Mouse (Mus musculus) frontal cortex, adult (tissue): ENCODE measurements around the gene Amz2.

Experiments
- ATAC-seq: cut with Nextera tagmentation; 2 replicates; pipeline ENCODE4 v1.9.2; 2017; ENCODE audit warnings: mild to moderate bottlenecking, moderate library complexity, mixed read lengths; ENCODE audit not compliant: low TSS enrichment

The Amz2 gene

DNA sequence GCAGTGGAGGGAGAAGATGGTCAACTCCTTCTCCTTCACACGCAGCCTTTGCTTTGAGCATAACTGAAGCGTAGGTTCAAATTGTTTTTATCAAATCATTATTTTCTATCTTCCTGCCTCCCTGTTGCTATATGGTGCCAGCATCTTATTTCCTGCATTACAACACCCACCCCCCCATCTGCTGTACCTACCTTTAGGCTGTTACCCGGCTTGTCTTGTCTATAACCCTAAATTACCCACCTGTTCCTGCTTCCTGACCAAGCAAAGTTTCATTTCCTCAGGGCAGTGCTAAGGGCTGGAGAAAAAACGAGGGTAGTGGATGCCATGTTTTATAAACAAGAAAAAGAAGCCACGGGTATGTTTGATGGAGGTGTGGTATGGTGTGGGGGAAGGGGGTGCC lies 4.5 kb upstream of the Amz2 start:
- ATAC-seq: no peak

DNA sequence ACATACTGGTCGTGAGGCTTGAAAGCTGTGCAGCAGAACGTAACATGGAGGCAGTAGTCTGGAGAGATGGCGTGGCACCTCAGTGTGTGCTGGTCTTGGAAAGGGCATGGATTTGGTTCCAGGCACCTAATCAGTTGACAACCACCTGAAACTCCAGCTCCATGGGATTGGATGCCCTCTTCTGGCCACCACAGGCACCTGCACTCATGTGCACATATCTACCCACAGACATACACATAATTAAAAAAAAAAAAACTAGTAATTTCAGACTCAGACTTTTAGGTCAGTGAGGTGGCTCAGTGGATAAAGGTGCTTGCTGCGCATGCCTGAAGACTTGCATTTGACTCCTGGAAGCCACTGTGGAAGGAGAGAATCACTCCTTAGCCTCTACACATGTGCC lies 3.5 kb upstream of the Amz2 start:
- ATAC-seq: no peak

DNA sequence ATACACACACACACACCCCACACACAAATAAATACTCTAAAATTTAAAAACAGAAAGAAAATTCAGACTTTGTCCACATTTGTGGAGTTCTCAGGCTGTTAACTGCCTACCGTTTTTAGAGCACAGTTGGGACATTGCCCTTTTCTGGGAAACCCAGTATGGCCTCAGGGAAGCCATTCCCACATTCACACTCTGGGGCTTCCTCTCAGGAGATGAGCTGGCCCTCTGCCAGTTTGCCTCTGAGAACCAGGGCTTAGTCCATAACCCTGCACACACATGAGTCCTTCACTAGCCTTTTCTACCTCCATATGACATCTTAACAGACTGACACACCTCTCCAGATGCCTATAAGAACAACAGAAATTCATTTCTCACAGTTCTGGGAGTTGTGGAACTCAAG lies 2.5 kb upstream of the Amz2 start:
- no peak for ATAC-seq

DNA sequence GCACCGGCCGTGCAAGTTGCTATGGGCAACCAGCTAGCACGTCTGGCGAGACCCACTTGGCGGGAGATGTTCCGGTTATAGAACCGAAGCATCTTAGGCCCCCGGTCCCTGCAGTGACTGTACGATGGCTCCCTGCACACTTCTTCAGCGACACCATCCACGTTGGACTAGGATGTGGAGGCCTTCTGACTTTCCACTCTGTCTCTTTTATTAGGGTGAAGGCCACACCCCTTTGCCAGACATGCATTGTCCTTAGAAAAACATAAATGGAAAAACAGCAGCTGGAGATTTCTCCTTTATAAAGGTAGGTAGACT lies 483 bp downstream of the Amz2 start:
- ATAC-seq: no peak; the same call in 1 of the 2 replicates

DNA sequence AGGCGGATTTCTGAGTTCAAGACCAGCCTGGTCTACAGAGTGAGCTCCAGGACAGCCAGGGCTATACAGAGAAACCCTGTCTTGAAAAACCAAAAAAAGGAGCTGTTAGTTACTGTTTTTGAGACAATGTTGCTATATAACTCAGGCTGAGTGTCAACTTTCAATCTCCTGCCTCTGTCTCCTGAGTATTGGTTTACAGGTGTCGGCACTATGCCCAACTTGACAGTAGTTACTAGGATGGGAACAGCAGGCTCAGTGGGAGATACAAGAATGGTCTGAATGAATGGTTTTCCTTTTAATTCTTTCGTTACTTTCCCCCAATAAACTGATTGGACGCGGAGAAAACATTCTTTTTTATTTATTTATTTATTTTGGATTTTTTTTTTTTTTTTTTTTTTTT lies 1.6 kb downstream of the Amz2 start:
- ATAC-seq: no peak

DNA sequence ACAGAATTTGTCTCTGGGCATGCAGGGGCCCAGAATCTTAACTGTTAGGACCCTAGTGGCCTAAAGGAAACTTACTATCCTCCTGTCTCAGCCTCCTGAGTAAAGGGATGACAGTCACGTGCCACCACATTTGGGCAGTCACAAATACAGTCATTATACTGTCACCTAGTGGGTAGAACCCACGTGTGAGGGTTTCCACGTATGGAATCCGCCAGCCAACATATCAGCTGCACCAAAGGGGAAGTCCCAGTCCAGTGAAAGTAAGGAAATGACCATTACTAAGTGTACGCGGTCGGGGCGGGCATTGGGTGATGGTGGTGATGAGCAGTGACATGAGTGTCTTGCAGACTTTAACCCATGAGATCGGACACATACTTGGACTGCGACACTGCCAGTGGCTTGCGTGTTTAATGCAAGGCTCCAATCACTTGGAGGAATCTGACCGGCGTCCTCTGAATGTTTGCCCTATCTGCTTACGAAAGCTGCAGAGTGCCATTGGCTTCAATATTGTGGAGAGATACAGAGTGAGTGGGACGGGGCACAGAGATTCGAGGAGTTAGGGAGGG lies 8.6 kb downstream of the Amz2 start:
- ATAC-seq: no peak

DNA sequence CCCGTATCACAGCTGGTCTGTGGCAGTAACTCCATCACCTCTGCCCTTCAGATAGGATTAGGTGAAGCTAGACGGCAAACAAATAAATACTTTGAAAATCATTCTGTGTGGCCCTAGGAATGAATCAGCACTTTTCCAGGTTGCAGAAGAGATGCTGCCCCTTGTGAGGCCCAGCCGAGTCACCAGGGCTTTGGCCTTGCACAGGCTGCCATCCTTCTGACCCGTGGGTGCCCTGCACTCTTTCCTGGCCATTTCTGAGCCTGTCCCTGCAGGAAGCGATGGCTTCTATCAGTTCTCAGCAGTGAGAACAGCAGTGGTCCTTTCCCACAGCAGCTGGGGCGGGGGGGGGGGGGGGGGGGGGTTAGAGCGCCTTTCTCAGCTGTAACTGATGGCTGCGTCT lies 11.1 kb downstream of the Amz2 start:
- no peak for ATAC-seq

DNA sequence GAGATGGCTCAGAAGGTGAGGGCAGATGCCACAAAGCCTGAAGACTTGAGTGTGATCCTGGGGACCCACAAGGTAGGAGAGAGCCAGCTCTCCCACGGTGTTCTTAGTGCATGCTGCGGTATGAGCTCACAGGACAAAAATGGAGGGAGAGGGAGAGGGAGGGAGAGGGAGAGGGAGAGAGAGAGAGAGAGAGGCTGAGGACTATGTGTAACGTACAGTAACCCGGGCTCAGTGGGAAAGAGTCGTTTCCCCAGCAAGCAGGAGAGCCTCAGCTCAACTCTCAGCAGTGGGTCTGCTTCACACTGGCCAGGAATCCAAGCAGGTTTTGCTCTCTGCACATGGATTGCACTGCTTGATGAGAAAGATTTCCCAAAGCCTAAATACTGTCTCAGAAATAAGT lies 13.5 kb downstream of the Amz2 start:
- ATAC-seq: no peak

DNA sequence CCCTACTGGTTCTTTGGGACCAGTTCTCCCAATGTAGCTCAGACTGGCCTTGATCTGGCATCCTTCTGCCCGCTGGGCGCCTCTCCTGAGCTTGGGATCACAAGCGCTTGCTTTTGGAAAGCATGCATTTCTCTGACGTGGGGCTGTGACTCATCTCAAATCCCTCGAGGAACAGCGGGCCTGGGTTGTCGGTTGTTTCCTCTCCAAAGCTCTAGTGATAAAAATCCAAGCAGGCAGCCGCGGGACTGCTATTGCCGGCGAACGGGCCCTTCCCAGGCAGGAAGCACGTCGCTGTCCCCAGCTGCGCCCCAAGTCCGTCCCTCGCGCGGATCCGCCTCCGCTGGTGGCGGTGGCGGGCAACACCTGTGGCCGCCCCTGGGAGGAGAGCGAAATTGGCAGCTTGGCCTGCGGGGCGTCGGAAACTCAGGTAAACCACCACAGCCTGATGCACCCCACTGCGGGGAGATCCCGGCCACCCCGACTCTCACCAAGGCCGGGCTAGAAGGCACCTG lies 14.1 kb downstream of the Amz2 start:
- peak; percentile 86 for ATAC-seq

DNA sequence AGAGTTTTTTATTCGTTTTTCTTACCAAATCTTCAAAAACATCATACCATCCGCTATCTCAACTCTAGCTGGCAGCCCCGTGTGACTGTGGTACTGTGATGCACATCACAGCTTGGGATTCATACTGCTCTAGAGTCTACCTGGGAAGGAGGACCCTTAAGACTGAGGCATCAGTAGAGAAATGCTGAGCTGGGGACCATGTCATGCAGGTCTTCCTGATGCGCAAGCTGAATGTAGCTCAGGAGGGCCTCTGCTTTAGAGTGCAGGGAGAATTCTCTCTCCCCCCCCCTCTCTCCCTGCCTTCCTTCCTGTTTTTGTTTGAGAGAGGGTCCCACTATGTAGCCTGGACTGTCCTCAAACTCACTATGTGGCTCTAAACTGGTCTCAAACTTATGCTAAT lies 14.9 kb downstream of the Amz2 start:
- no peak for ATAC-seq

DNA sequence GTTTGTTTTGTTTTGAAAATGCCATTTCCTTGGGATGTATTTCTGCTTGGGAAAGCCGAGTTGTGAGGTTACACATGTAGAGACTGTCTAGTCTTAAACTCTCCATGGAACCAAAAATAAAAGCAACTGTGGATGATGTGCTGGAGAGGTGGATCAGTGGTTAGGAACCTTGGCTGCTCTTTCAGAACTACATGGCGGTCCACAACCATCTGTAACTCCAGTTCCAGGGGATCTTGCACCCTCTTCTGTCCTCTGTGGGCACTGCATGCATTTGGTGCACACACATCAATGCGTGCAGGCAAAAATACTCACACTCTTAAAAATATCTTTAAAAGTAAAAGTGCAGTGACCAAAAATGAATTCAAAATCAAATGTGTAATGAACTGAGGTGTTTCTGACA lies 15.4 kb downstream of the Amz2 start:
- ATAC-seq: no peak

DNA sequence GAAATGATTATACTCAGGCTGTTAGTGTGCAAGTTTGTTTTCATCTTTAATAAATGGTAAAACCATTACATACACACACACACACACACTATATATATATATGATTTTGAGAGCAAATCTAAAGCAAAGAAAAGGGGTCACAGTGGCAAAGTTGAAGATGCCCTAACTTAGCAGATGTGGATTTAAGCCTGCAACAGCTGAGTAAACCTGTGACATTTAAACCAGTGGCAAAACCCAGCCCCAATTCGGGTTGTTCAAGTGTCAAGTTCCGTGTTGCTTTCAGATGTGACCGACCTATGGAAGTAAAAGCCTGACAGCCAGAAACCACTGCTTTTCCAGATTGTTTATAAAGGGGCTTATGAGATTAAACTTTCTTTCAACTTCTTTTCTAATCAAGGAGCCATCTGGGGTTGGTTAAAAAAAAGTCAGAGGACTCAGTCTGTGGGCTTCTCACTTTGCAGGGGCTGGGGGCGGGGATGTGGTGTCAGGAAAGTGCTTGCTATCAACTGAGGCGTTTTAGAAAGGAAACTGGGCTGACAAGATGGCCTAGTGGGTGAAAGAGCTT lies 16.5 kb downstream of the Amz2 start:
- no peak for ATAC-seq

DNA sequence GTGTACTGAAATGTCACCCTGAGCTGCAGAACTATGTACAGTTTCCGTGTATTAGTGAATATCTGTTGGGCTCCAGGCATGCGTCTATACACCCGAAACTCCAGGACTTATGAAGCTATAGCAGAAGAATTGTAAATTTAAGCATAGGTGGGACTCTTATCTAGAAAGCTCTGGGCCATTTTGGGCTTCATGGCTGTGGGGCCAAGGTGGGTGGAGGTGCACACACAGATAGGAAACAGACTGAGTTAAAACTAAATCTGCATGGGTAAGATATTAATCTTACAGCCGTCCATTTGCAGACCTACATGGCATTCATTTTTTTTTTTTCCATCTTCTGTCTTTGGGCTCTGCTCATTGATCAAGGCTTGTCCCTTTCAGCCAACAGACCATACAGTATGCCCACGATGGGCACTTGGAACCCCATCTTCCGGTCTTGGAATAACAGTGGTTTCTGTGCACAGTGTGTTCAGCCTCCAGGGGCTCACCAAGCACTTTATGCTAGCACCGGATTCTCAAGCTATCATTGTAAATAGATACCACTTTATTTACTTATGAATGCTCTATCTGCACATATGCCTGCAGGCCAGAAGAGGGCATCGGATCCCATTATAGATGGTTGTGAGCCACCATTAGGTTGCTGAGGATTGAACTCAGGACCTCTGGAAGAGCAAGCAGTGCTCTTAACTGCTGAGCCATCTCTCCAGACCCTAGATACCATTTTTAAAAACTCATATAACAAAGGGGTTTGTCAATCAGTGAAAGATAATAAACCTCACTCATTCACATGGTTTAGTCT lies 17.9 kb downstream of the Amz2 start:
- no peak for ATAC-seq

DNA sequence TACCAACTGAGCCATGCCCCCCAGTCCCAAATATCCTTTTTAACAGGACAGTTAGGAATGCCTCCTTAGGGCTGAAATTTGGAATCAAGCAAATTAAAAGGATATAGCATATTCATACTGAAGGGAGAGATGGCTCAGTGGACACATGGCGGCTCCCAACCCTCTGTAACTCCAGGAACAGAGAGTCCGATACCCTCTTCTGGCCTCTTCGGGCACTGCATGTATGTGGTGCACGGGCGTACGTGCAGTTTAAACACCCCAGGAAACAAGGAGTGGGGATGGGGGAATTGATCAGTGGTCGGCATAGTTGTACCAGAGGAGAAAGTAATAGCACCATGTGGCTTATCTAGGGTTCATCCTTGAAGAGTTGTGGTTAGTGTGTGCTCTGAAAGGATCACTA lies 18.9 kb downstream of the Amz2 start:
- ATAC-seq: no peak

DNA sequence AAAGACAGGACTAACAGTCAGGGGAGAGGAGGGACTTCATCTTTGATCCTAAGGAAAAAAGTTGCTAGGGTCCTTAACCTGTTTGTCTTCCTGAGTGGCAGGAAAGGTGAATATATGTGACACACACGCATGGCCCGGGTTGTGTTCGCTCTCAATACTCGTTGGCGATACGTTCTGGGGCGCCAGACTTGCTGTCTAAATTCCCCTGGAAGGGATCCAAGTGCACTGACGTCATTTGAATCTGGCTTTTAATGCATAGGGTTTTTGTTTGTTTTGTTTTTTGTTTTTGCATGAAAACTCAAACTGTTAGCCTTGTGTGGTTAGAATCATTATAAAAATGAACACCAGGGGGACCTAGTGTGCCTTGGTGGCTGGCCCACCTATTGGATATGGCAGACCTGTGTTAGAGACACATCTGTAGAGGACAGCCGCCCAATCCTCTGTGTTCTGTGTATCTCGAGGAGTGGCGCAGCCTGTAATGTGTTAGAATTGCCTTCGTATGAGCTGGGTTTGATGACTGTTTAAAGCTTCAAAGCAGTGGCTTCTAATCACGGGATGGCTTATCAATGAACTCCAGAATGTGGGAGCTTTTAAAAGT lies 19.8 kb downstream of the Amz2 start:
- ATAC-seq: peak; percentile 84

DNA sequence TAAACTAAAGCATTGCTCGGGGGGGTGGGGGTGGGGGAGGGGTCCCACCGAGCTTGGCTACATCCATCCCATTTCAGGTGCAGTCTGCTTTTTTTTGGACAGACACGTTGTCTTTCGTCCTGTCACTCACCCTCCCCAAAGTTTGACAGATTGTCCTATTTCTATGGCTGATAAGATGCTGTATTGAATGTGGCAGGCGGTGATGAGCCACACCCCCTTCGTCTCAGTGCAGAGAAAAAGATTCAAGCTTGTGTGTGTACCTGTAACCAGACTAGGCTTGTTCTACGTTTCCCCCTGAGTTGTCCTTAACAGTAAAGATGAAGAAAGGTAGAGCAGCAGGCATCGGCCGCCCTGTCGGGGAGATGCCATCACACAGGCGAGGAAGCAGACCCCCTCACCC lies 25.4 kb downstream of the Amz2 start:
- no peak for ATAC-seq

DNA sequence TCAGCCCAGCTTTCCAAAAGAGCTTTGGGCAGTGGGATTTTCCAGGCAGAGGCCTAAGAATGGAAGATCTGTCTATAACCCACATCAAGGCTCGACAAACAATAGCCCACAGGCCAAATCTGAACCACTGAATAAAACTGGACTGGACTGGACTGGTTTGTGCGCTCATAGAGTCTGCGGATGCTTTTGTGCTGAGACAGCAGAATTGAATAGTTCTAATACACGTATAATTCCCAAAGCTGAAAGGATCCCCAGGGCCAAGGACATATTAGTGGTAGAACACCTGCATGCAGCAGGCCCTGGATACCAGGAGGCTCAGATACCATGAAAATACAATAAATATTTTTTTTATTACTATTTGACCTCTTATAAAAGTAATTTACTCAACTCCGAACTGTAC lies 30.5 kb downstream of the Amz2 start:
- ATAC-seq: no peak

DNA sequence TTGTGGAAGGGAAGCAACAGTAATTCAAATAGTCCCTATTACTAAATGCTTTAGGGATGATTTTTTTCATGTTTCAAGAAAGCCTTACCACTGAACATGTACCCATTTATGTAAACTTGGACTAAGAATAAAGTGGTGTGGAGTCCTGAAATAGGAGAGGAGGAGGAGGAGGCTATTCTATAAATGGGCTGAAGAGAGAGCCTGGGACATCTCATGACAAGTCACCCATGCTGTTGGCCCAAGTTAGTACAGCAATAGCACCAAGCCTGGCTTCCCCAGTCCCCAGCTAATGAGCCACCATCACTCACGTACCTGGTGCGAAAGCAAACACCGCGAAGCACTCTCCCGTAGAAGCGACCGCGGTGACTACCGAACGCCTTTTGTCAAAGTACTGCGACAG lies 32.4 kb downstream of the Amz2 start:
- peak; percentile 81 for ATAC-seq

DNA sequence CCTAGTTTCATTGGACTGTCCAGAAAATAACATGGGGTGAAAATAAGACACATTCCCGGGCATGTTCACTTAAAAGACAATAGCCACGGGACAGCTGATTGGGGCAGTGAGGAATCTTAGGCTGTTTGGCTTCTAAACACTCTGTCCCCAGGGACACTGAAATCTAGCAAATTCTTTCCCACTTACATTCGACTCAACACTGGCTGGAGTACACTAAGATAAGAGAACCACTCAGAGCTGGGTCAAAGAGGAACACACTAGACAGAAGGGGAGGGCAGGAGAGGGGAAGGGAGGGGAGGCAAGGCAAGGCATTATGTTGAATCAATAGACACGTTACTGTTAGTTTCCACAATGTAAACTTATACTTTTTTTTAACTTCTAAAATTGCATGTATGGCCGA lies 34.8 kb downstream of the Amz2 start:
- ATAC-seq: no peak

DNA sequence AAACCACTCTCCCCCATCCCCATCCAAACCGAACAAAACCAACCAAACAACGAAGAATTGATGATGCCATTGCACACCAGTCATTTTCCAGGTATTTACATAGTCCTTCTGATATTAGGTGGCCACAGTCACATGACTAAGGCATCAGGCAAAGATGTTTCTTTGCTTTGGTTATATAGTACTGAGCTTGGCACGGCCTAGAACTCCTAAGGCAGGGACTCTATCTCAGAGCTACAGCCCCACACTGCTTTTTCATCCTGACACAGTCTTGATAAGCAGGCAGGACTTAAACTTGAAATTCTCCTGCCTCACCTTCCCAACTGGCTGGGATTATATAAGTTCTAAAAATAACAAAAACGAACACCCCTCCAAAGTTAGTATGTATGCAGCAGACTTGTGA lies 39.3 kb downstream of the Amz2 start:
- 0 out of 2 replicates have a peak, but pooled peaks have one; percentile 38 for ATAC-seq

DNA sequence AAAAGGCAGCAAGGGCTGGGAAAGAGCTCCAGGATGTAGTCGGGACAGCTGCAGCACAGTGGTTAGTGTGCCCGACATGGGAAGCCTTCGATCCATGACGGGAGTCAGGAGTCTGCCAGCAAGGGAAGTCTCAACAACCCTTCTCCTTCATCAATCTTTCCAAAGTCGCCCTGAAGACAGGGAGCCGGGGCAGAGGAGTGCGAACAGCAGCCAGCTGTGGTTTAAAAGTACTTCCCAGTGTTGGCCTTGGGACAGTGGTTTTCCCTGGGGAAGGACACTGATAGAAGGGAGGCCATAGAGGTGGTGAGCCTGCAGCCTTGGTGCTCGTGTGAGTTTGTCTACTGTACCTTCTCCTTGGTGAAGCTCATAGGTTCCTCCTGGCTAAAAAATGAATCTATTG lies 41.2 kb downstream of the Amz2 start:
- ATAC-seq: no peak

DNA sequence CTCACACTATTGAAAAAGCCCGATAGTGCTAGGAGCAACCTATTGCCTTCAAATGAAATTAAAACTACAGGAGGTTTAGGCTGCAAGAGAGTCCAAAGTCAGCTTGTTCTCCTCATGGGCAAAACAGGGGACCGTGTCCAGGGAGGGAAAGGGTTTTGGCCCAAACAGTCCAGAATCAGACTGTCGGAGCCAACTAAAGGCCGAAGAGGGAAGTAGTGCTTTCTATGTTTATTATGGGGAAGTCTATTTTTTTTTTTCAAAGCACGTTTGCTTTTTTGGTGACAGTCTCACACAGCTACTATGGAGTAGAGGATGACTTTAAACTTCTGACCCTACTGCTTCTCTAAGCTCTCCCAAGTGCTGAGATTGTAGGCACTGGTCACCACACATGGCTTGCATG lies 42.4 kb downstream of the Amz2 start:
- ATAC-seq: no peak

DNA sequence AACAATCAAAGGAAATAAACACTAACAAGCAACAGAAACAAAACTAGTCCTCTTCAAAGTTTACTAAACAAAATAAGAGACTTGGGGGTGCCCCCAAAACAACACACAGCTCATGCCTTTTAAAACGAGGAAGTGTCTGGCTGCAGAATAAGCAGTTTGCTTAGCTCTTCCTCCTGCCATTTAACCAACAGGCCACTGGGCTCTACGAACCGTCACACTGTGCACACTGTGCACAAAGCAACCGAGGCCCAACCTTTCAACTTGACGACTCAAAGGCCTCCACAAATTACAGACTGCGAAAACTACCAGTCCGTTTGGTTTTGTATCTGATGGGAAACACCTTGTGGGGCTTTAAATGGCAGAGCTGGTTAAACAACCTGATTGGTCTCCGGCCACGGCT lies 44.4 kb downstream of the Amz2 start:
- ATAC-seq: no peak
